Mouse (Mus musculus): ENCODE results near the gene Eno3. TPM values are rescaled to one million over a fixed set of nuclear protein-coding genes. Genes with fewer than 3 reads are reported as not detected.

The Eno3 gene
- polyA plus RNA-seq, 1 experiment, result 0.74 TPM

DNA sequence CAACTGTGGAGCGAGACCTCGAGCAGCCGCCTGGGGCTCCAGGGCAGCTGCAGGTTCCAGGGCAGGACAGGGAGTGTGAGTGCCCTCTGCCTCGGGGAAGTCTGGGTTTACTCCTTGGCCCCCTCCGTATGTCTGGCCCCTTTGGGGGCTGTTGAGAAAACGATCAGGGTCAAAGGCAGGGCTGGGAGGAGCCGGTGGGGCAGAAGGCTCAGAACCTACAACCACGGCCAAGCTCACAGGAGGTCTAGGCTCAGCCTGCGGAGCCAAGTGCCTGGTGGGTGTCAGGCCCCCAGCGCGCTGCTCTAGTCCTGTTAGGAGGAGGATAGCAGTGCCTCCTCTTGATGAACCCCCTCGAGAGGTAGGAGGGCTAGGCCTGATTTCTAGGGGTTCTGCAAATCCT is 24.2 kb downstream of the Eno3 start:
- peaks cover 10% of the 10 kb centered on the region for H3K4me1 ChIP-seq (ENCODE audit: control insufficient read depth)
- TF ChIP-seq GATA1 (IDR thresholded peaks at IDR 0.05; ENCODE audit: low read length) (no peak), TAL1 (IDR thresholded peaks at IDR 0.05; ENCODE audit: low read length) (no peak)
- H3K9me3 ChIP-seq (ENCODE audit: control insufficient read depth, low read length), result no peaks in the 10 kb centered on the region
- peaks cover 36% of the 10 kb centered on the region for H3K36me3 ChIP-seq (ENCODE audit: control insufficient read depth)
- no peak overlapping the region for H3K4me3 ChIP-seq (replicated peaks)
- no peaks in the 10 kb centered on the region for H3K27me3 ChIP-seq (ENCODE audit: control insufficient read depth)

GRCm38 (mm10) chr11:70681897-70682581 is 25.0 kb downstream of the Eno3 start:
- H3K4me3 ChIP-seq (replicated peaks), result no peak overlapping the region
- H3K9me3 ChIP-seq (ENCODE audit: control insufficient read depth, low read length), result no peaks in the 10 kb centered on the region
- H3K27me3 ChIP-seq (ENCODE audit: control insufficient read depth), result no peaks in the 10 kb centered on the region
- peaks cover 11% of the 10 kb centered on the region for H3K4me1 ChIP-seq (ENCODE audit: control insufficient read depth)
- H3K36me3 ChIP-seq (ENCODE audit: control insufficient read depth), result peaks cover 34% of the 10 kb centered on the region
- TF ChIP-seq GATA1 (IDR thresholded peaks at IDR 0.05; ENCODE audit: low read length) (no peak), TAL1 (IDR thresholded peaks at IDR 0.05; ENCODE audit: low read length) (no peak)

DNA sequence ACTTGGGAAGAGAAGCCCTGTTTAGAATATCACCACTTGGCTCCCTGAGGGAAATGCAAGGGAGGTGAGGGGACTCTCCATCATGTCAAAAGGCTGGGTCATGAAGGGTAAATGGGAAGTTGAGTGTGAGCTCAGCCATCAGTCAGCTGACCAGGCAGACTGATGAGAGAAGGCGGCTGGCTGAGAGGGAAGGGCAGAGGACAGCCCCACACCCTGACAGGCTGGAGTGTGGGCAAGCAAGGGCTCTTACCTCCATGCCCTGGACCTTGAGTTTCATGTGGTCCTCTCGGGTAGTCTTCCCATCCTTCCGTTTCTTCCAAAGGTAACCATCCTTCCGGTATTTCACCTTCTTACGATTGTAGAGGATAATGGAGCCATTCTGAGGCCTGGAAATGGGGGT is 26.6 kb downstream of the Eno3 start:
- H3K36me3 ChIP-seq (ENCODE audit: control insufficient read depth), result peaks cover 34% of the 10 kb centered on the region
- no peak overlapping the region for H3K4me3 ChIP-seq (replicated peaks)
- TF ChIP-seq TAL1 (IDR thresholded peaks at IDR 0.05; ENCODE audit: low read length) (no peak), GATA1 (IDR thresholded peaks at IDR 0.05; ENCODE audit: low read length) (no peak)
- no peaks in the 10 kb centered on the region for H3K9me3 ChIP-seq (ENCODE audit: control insufficient read depth, low read length)
- H3K4me1 ChIP-seq (ENCODE audit: control insufficient read depth), result peaks cover 21% of the 10 kb centered on the region
- peaks cover 6% of the 10 kb centered on the region for H3K27me3 ChIP-seq (ENCODE audit: control insufficient read depth)

DNA sequence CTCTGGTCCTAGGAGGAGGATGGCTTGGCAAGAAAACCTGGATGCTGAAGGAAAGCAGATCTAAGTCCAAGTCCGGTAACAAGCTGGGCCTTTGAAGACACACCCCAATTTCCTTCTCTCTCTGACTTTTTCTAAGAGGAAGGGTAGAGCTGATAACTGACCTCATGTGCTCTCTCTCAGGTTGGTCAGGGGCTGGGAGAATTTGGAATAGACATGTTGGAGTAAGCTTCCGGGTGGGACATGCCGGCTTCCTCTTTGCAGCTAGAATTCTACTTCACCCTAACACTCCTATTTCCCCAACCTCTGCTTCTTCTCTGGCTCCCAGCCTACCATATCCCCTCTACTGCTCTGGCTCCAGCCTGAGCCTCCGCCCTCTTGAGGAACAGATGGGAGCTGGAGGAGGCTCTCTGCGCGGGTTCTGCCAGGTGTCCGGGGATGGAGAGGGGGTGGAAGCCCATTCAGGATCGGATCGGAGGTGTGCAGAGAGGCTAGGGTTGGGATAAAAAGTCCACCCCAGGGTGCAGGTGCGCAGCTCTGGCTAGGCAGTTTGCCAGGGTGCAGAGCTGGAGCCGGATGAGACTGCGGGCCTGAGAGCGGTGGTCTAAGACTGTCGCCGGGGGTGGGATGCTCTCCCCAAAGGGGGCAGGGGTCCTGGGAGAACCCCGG is 30.0 kb downstream of the Eno3 start:
- H3K4me3 ChIP-seq (replicated peaks), result peak overlapping the region; percentile 76
- H3K27me3 ChIP-seq (ENCODE audit: control insufficient read depth), result peaks cover 20% of the 10 kb centered on the region
- TF ChIP-seq TAL1 (IDR thresholded peaks at IDR 0.05; ENCODE audit: low read length) (no peak), GATA1 (IDR thresholded peaks at IDR 0.05; ENCODE audit: low read length) (no peak)
- no peaks in the 10 kb centered on the region for H3K9me3 ChIP-seq (ENCODE audit: control insufficient read depth, low read length)
- peaks cover 20% of the 10 kb centered on the region for H3K36me3 ChIP-seq (ENCODE audit: control insufficient read depth)
- peaks cover 20% of the 10 kb centered on the region for H3K4me1 ChIP-seq (ENCODE audit: control insufficient read depth)

DNA sequence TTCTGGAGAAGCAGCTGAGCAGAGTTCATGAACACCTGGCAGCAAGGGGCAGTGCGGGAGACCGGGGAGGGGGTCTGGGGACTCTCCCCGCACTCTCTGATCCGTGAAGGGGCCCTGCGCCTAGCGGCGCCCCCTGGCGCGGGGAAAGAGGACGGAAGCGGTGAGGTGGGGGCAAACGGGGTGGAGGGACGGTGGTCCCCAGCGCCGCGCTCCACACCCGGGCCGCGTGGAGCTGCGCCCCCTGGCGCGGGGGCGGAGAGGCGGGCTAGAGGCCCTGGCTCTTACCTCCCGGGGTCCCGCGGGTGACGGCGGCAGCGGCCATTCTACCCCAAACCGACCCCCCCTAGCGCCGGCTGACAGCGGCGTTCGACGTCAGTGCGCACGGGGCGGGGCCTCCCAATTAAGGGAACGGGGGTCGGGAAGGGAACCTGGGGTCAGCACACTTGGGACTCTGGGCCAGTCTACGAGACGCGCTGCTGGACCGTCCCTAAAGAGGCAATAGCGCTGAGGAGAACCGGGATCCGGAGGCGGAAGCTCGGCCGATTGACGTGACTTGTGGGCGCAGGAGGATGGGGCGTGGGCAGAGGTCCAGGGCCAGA is 30.7 kb downstream of the Eno3 start, which contains the start of gene Camta2:
Camta2 (minus strand) TSS at position 505 of the 599 bp plus-strand sequence.
- H3K4me3 ChIP-seq (replicated peaks), result peak within 1 kb of the TSS; percentile 76
- peaks cover 24% of the 10 kb centered on the region for H3K27me3 ChIP-seq (ENCODE audit: control insufficient read depth)
- H3K4me1 ChIP-seq (ENCODE audit: control insufficient read depth), result peaks cover 20% of the 10 kb centered on the region
- peaks cover 15% of the 10 kb centered on the region for H3K36me3 ChIP-seq (ENCODE audit: control insufficient read depth)
- no peaks in the 10 kb centered on the region for H3K9me3 ChIP-seq (ENCODE audit: control insufficient read depth, low read length)
- TF ChIP-seq TAL1 (IDR thresholded peaks at IDR 0.05; ENCODE audit: low read length), result no peak
- TF ChIP-seq GATA1 (IDR thresholded peaks at IDR 0.05; ENCODE audit: low read length), result no peak

DNA sequence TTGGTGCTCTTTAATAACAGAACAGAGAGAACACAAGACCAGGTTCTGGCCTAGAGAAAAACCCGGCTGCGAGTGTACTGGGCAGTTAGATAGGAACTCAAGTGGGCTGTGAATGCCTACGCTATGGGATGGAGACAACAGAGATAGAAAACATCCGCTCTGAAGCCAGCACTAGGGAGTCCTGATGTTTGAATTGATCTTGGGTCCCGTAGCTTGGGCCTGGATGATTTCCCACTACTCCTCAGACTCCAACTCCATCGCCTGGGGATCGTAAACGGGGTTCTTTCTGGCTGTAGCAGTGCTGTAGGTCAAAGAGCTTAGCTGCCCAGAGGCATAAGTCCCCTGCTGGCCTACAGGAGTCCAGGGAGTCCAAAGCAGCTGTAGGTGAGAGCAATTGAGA is 31.4 kb downstream of the Eno3 start:
- H3K4me3 ChIP-seq (replicated peaks), result peak overlapping the region; percentile 76

GRCm38 (mm10) chr11:70689578-70689977 is 32.6 kb downstream of the Eno3 start:
- no peak for TF ChIP-seq GATA1 (IDR thresholded peaks at IDR 0.05; ENCODE audit: low read length)
- TF ChIP-seq TAL1 (IDR thresholded peaks at IDR 0.05; ENCODE audit: low read length), result no peak
- no peak overlapping the region for H3K4me3 ChIP-seq (replicated peaks)
- H3K4me1 ChIP-seq (ENCODE audit: control insufficient read depth), result peaks cover 20% of the 10 kb centered on the region
- peaks cover 4% of the 10 kb centered on the region for H3K36me3 ChIP-seq (ENCODE audit: control insufficient read depth)
- H3K9me3 ChIP-seq (ENCODE audit: control insufficient read depth, low read length), result no peaks in the 10 kb centered on the region
- H3K27me3 ChIP-seq (ENCODE audit: control insufficient read depth), result peaks cover 36% of the 10 kb centered on the region

More for the DNA sequence above, 31.4 kb downstream of the Eno3 start:
- no peak for TF ChIP-seq GATA1 (IDR thresholded peaks at IDR 0.05; ENCODE audit: low read length)
- TF ChIP-seq TAL1 (IDR thresholded peaks at IDR 0.05; ENCODE audit: low read length), result no peak
- Histone ChIP-seq H3K4me1 (ENCODE audit: control insufficient read depth) (peaks cover 20% of the 10 kb centered on the region), H3K36me3 (ENCODE audit: control insufficient read depth) (peaks cover 9% of the 10 kb centered on the region), H3K9me3 (ENCODE audit: control insufficient read depth, low read length) (no peaks in the 10 kb centered on the region), H3K27me3 (ENCODE audit: control insufficient read depth) (peaks cover 25% of the 10 kb centered on the region)

DNA sequence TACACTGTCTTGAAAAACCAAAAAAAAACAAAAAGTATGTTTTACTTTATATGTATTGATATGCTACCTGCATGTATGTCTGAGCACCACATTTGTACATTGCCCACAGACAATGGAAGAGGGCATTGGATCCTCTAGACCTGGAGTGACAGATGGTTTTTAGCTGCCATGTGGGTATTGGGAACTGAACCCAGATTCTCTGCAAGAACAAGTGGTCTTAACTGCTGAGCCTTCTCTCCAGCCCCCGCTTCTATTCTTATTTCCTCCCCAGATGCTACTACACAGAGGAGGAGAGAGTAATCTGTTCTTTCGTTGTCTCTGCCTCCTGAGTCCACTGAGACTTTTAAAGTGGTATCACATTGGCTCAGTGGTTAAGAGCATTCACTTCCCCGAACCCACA is 36.5 kb downstream of the Eno3 start:
- H3K9me3 ChIP-seq (ENCODE audit: control insufficient read depth, low read length), result no peaks in the 10 kb centered on the region
- peaks cover under 1% of the 10 kb centered on the region for H3K4me1 ChIP-seq (ENCODE audit: control insufficient read depth)
- no peak overlapping the region for H3K4me3 ChIP-seq (replicated peaks)
- no peaks in the 10 kb centered on the region for H3K36me3 ChIP-seq (ENCODE audit: control insufficient read depth)
- TF ChIP-seq TAL1 (IDR thresholded peaks at IDR 0.05; ENCODE audit: low read length), result no peak
- peaks cover 46% of the 10 kb centered on the region for H3K27me3 ChIP-seq (ENCODE audit: control insufficient read depth)

GRCm38 (mm10) chr11:70697376-70697775 is 40.4 kb downstream of the Eno3 start:
- peaks cover 21% of the 10 kb centered on the region for H3K4me1 ChIP-seq (ENCODE audit: control insufficient read depth)
- H3K4me3 ChIP-seq (replicated peaks), result no peak overlapping the region
- H3K9me3 ChIP-seq (ENCODE audit: control insufficient read depth, low read length), result no peaks in the 10 kb centered on the region
- H3K27me3 ChIP-seq (ENCODE audit: control insufficient read depth), result peaks cover 40% of the 10 kb centered on the region
- TF ChIP-seq GATA1 (IDR thresholded peaks at IDR 0.05; ENCODE audit: low read length) (no peak), TAL1 (IDR thresholded peaks at IDR 0.05; ENCODE audit: low read length) (no peak)
- no peaks in the 10 kb centered on the region for H3K36me3 ChIP-seq (ENCODE audit: control insufficient read depth)

All from erythroblast, embryonic 14.5 days (primary cell).